In genomic region chr15:51502742-51503270, GRCm38 (mm10) we compare ENCODE assay signal across 12 mouse cellular contexts.
DNase-seq lines count a peak whose midpoint lies in the region; ATAC-seq lines count a peak whose summit lies in the region.
"Had no signal": no experiment of that assay in that cellular context is flagged by ENCODE, and none has a peak within 500 bp of the region (broad histone marks: within the 10 kb centered on the region; RNA-seq: fewer than 3 reads in every experiment).

No protein-coding gene starts in this region.

- 14% methylated on average over 10 of the region's 10 CpGs for WGBS in lung, embryonic 16.5 days
- WGBS in forebrain, embryonic 12.5 days = 21% methylated on average over 10 of the region's 10 CpGs
- WGBS in limb, embryonic 10.5 days = 46% methylated on average over 10 of the region's 10 CpGs
- 47% methylated on average over 10 of the region's 10 CpGs for WGBS in stomach, embryonic 16.5 days

- DNase-seq in lung, postnatal 10 days = no peak
- peak; percentile 59 for DNase-seq in limb, embryonic 10.5 days (ENCODE audit: low spot score)
- no peak for DNase-seq in cerebellum, adult 11-12 months
- no peak for DNase-seq in thymus, postnatal 14 days
- DNase-seq: adrenal gland, postnatal 25 days; cerebellum, postnatal 36 days; kidney, postnatal 14 days; liver, embryonic 13.5 days had no signal

- H3K27ac ChIP-seq in lung, embryonic 16.5 days (ENCODE audit: low read length) = peak overlapping the region; percentile 57
- no peak overlapping the region for H3K27ac ChIP-seq in forebrain, embryonic 12.5 days
- H3K27ac ChIP-seq in limb, embryonic 10.5 days = peak overlapping the region; percentile 87
- no peak overlapping the region for H3K27ac ChIP-seq in stomach, embryonic 16.5 days (ENCODE audit: low read length)
- H3K27ac ChIP-seq: liver, embryonic 13.5 days had no signal

- H3K9me3 ChIP-seq in lung, embryonic 16.5 days (ENCODE audit: control insufficient read depth, low read length) = no peaks in the 10 kb centered on the region
- H3K9me3 ChIP-seq in forebrain, embryonic 12.5 days = no peaks in the 10 kb centered on the region
- no peaks in the 10 kb centered on the region for H3K9me3 ChIP-seq in limb, embryonic 10.5 days (replicated peaks)
- H3K9me3 ChIP-seq in stomach, embryonic 16.5 days (replicated peaks; ENCODE audit: control insufficient read depth, low read length) = no peaks in the 10 kb centered on the region
- H3K9me3 ChIP-seq: liver, embryonic 13.5 days had no signal

- H3K4me1 ChIP-seq in lung, embryonic 16.5 days (replicated peaks; ENCODE audit: control insufficient read depth, insufficient read depth, low read length) = peaks cover 8% of the 10 kb centered on the region
- H3K4me1 ChIP-seq in forebrain, embryonic 12.5 days = peaks cover 4% of the 10 kb centered on the region; the same call in 1 of the 2 replicates
- peaks cover 44% of the 10 kb centered on the region for H3K4me1 ChIP-seq in limb, embryonic 10.5 days
- peaks cover 4% of the 10 kb centered on the region; the same call in 1 of the 2 replicates for H3K4me1 ChIP-seq in stomach, embryonic 16.5 days (ENCODE audit: control insufficient read depth, insufficient read depth, low read length)
- H3K4me1 ChIP-seq: liver, embryonic 13.5 days had no signal

- no peak overlapping the region for H3K9ac ChIP-seq in lung, embryonic 16.5 days (ENCODE audit: low read length)
- no peak overlapping the region for H3K9ac ChIP-seq in forebrain, embryonic 12.5 days
- no peak overlapping the region for H3K9ac ChIP-seq in stomach, embryonic 16.5 days (ENCODE audit: low read length)
- H3K9ac ChIP-seq: liver, embryonic 13.5 days had no signal

- peak; percentile 72 for ATAC-seq in lung, embryonic 16.5 days (ENCODE audit: low read depth)
- no peak for ATAC-seq in forebrain, embryonic 12.5 days (ENCODE audit: low FRiP score)
- no peak for ATAC-seq in stomach, embryonic 16.5 days (ENCODE audit: insufficient read depth, low FRiP score)

- H3K36me3 ChIP-seq in lung, embryonic 16.5 days (ENCODE audit: control insufficient read depth, insufficient read depth, low read length) = no peaks in the 10 kb centered on the region
- H3K36me3 ChIP-seq in forebrain, embryonic 12.5 days (replicated peaks) = no peaks in the 10 kb centered on the region
- H3K36me3 ChIP-seq in limb, embryonic 10.5 days = no peaks in the 10 kb centered on the region
- no peaks in the 10 kb centered on the region for H3K36me3 ChIP-seq in stomach, embryonic 16.5 days (ENCODE audit: control insufficient read depth, insufficient read depth, low read length)
- H3K36me3 ChIP-seq: liver, embryonic 13.5 days had no signal

- H3K4me2 ChIP-seq in lung, embryonic 16.5 days (ENCODE audit: low read depth, low read length) = peak overlapping the region; percentile 39
- H3K4me2 ChIP-seq in forebrain, embryonic 12.5 days = peak overlapping the region; percentile 34
- H3K4me2 ChIP-seq in stomach, embryonic 16.5 days (ENCODE audit: low read depth, low read length) = peak overlapping the region; percentile 34
- H3K4me2 ChIP-seq: liver, embryonic 13.5 days had no signal

- H3K27me3 ChIP-seq in lung, embryonic 16.5 days (ENCODE audit: control insufficient read depth, insufficient read depth, low read depth, low read length) = no peaks in the 10 kb centered on the region
- H3K27me3 ChIP-seq in forebrain, embryonic 12.5 days = no peaks in the 10 kb centered on the region
- H3K27me3 ChIP-seq in limb, embryonic 10.5 days (ENCODE audit: low read depth, poor library complexity, severe bottlenecking) = no peaks in the 10 kb centered on the region
- no peaks in the 10 kb centered on the region for H3K27me3 ChIP-seq in stomach, embryonic 16.5 days (ENCODE audit: control insufficient read depth, insufficient read depth, low read length)
- H3K27me3 ChIP-seq: liver, embryonic 13.5 days had no signal

- H3K4me3 ChIP-seq in lung, embryonic 16.5 days (ENCODE audit: low read length) = peak overlapping the region; percentile 13
- H3K4me3 ChIP-seq in forebrain, embryonic 12.5 days (replicated peaks) = no peak overlapping the region
- H3K4me3 ChIP-seq in limb, embryonic 10.5 days = peak overlapping the region; percentile 25; the same call in 1 of the 2 replicates
- no peak overlapping the region; the same call in 1 of the 2 replicates for H3K4me3 ChIP-seq in stomach, embryonic 16.5 days (replicated peaks; ENCODE audit: low read length)
- H3K4me3 ChIP-seq: liver, embryonic 13.5 days; myocyte had no signal

Comparison
In these comparisons a context has a peak if more than half of its experiments do, and no peak if none do; other contexts are left out.
1. H3K27ac ChIP-seq: peak in lung, embryonic 16.5 days (single experiment) and limb, embryonic 10.5 days (single experiment); none in forebrain, embryonic 12.5 days (single experiment) and stomach, embryonic 16.5 days (single experiment).
2. H3K4me3 ChIP-seq: peak in lung, embryonic 16.5 days (single experiment) and limb, embryonic 10.5 days (single experiment); none in forebrain, embryonic 12.5 days (single experiment) and stomach, embryonic 16.5 days (single experiment).
3. Peak in every context shown above with its lines, with median percentiles within 50 percentile points of each other: H3K4me2 ChIP-seq.